Mouse (Mus musculus) intestine, embryonic 15.5 days (tissue): ENCODE results near the gene Tlr5. TPM values are rescaled to one million over a fixed set of nuclear protein-coding genes. Genes with fewer than 3 reads are reported as not detected.
A peak's percentile ranks its signal among the peaks of the same experiment; 100 is the strongest.

Source experiments
- ATAC-seq: fragments of 200-750 bp; cut with Nextera tagmentation; 2 replicates; pipeline ENCODE4 v1.8.0; 2017; ENCODE audit warnings: moderate TSS enrichment, moderate library complexity
- H3K27ac ChIP-seq: fragments of 300-500 bp; sonication (generic); 2 replicates; pipeline ENCODE4 v1.5.1; 2015; ENCODE audit warnings: mild to moderate bottlenecking, inconsistent platforms
- H3K27me3 ChIP-seq: fragments of 300-500 bp; sonication (generic); replicated peaks from 2 replicates; pipeline ENCODE4 v1.6.1; 2015; ENCODE audit warnings: inconsistent platforms
- H3K36me3 ChIP-seq: fragments of 300-500 bp; sonication (generic); 2 replicates; pipeline ENCODE4 v1.6.1; 2015; ENCODE audit warnings: inconsistent platforms
- H3K4me1 ChIP-seq: fragments of 300-500 bp; sonication (generic); replicated peaks from 2 replicates; pipeline ENCODE4 v1.6.1; 2015; ENCODE audit warnings: inconsistent platforms
- H3K4me2 ChIP-seq: fragments of 300-500 bp; sonication (generic); replicated peaks from 2 replicates; pipeline ENCODE4 v1.6.1; 2015; ENCODE audit warnings: mild to moderate bottlenecking, inconsistent platforms
- H3K4me3 ChIP-seq: fragments of 300-500 bp; sonication (generic); replicated peaks from 2 replicates; pipeline ENCODE4 v1.5.1; 2015; ENCODE audit warnings: inconsistent platforms
- H3K9ac ChIP-seq: fragments of 300-500 bp; sonication (generic); 2 replicates; pipeline ENCODE4 v1.6.1; 2015; ENCODE audit warnings: inconsistent platforms
- H3K9me3 ChIP-seq: fragments of 300-500 bp; sonication (generic); 2 replicates; pipeline ENCODE4 v1.6.1; 2016; ENCODE audit warnings: inconsistent platforms
- WGBS: fragments of 180-500 bp; shearing (Covaris S2); methylation state at CpG from one replicate; pipeline ENCODE4 v1.1.7; 2015; 5-methylcytosine and 5-hydroxymethylcytosine counted together
- polyA plus RNA-seq: library from polyadenylated mRNA; unstranded; fragments of >200 nt; fragmentation: Nextera tagmentation; extraction: Ambion mirVana; gene quantifications from 2 replicates; pipeline ENCODE4 v1.2.1, GENCODE M21; 2015

Tlr5 gene
- 4.0 and 4.4 TPM in 2 replicates for polyA plus RNA-seq

DNA sequence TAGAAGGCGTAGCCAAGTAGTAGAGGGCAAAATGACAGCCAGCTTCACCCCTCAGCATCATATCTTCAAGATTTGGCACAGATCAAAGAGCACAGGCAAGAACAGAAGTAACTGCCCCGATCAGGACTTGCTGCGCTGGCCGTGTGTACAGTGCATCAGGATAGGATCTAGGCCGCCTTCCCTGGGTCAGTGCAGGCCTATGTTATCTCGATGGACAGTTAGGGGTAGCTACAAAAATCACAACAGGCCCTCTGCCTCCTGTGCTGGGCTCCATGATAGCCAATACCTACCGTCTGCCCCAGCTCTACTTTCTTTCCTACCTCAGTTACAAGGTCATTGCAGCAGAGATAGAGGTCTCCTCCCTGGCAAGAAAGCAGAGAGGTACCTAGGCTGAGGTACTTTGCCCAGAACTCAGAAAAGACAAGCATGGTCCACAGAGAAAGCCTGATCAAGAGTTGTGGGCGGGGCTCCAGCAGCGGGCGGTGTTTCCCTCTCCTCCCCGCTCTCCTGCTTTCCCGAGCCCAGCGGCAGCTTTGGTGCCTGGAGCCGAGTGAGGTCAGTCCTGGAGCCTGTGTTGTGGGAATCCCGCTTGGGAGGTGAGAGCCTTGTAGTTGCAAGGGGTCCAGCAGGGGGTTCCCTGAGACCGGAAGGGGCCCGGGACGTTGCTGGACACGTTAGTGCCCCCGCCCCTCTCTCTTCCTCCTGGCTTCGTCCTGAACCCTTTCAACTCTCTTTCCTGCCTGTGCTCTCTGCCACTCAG is at the start of gene Tlr5:
TSS of gene Tlr5 (plus strand) at position 502 of the 760 bp plus-strand sequence.
- peak within 1 kb of the TSS; percentile 86 for H3K27ac ChIP-seq
- no peaks in the 10 kb centered on the region for H3K27me3 ChIP-seq
- ATAC-seq = peak; percentile 54
- H3K4me3 ChIP-seq = peak within 1 kb of the TSS; percentile 54
- H3K9ac ChIP-seq = peak within 1 kb of the TSS; percentile 64
- H3K9me3 ChIP-seq = no peaks in the 10 kb centered on the region
- peak within 1 kb of the TSS; percentile 80 for H3K4me2 ChIP-seq
- 10% methylated on average over 21 of the region's 21 CpGs for WGBS
- peaks cover 35% of the 10 kb centered on the region for H3K4me1 ChIP-seq
- no peaks in the 10 kb centered on the region for H3K36me3 ChIP-seq

DNA sequence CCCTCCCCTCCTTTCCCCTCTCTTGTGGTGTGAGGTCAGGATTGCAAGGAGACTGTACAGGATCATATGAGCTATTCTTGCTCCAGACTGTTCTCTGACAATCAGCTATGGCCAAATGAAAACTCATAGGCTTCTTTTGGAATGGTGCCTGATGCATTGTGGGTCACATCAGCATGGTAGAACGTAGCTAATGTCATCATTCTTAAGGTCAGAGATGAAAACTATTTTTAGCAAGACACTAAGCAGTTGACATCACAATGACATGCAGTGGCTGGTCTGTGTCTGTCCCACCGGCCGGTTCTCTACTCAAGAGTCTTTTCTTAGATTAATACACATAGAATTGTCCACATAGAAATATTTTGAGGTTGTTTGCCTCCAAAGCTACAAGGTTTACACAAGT is 48.9 kb upstream of the Tlr5 start:
- ATAC-seq = no peak
- 38% methylated on average over 3 of the region's 3 CpGs for WGBS
- peak overlapping the region; percentile 29; the same call in 1 of the 2 replicates for H3K27ac ChIP-seq

DNA sequence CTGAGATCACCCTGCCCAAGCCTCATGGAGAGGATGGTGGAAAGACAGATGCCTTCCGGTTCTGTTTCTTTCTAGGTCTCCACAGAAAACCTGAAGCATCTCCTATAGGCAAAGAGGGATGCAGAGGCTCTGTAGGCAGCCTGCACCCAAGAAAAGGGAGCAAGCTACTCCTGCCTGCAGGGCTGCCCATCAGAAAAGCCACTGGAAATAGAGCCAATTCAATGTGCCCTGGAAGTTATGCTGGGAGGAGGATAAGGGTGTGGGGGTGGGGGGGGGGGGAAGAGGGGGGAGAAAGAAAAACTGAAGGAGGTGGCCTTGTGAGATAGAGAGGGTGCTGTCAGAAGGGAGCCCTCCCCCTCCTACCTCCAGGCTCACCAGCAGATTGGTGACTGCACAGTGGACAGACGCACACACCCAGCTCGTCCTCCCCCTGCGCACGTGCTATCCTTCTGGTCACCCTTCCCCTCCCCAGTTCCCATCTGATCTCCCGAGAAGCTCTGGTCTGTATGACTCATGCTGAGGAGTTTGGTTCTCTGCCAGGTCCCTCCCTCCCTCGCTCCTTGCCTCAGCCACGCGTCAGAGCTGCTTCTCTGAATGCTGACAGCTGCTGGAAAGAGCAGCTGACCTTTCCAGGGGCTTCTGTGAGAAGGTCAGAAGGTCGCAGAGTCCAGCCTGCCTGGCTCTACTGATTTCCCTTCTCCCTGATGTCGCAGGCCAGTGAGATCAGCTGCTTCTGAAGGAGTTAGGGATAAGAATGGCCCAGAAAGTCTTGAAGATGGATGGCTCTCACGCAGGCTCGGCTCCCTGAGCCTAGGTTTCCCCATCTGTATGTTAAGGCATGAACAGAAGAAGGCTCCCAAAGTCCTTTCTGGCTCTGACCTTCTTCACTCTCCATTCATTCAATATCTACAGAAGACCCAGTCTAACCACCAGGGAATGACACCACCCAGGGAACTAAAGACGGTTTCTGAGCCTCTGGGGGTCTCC is 46.2 kb upstream of the Tlr5 start:
- peak overlapping the region; percentile 27 for H3K4me2 ChIP-seq
- H3K27ac ChIP-seq = peak overlapping the region; percentile 71
- no peaks in the 10 kb centered on the region for H3K27me3 ChIP-seq
- H3K9me3 ChIP-seq = no peaks in the 10 kb centered on the region
- no peaks in the 10 kb centered on the region for H3K36me3 ChIP-seq
- 13% methylated on average over 14 of the region's 14 CpGs for WGBS
- no peak overlapping the region for H3K9ac ChIP-seq
- ATAC-seq = peak; percentile 96
- no peak overlapping the region for H3K4me3 ChIP-seq
- H3K4me1 ChIP-seq = peaks cover 18% of the 10 kb centered on the region

More for the DNA sequence above, 48.9 kb upstream of the Tlr5 start:
- H3K36me3 ChIP-seq = no peaks in the 10 kb centered on the region
- H3K4me2 ChIP-seq = no peak overlapping the region
- no peaks in the 10 kb centered on the region for H3K9me3 ChIP-seq
- no peaks in the 10 kb centered on the region for H3K27me3 ChIP-seq
- H3K4me3 ChIP-seq = no peak overlapping the region
- H3K4me1 ChIP-seq = peaks cover 18% of the 10 kb centered on the region
- no peak overlapping the region for H3K9ac ChIP-seq

DNA sequence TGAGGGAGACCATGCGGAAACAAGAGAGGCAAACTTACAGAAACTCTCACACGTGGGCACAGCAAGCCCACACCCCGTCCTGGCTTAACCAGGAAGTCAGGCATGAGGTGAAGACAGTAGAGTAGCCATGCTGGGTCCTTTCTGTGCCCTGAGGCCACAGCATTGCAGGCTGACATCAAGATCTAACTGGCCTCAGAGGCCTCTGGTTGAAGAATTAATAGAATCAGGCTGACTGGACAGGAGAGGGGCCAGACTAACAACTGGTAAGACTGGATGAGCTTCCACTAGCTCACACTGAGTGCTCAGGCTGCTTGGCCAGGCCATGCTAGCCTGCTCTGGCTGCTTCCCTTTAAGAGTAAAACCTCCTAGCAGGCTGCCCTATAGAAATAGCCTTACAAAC is 45.5 kb upstream of the Tlr5 start:
- Histone ChIP-seq H3K4me3 (no peak overlapping the region), H3K27me3 (no peaks in the 10 kb centered on the region), H3K9me3 (no peaks in the 10 kb centered on the region), H3K4me2 (no peak overlapping the region), H3K36me3 (no peaks in the 10 kb centered on the region), H3K4me1 (peaks cover 18% of the 10 kb centered on the region), H3K9ac (no peak overlapping the region), H3K27ac (peak overlapping the region; percentile 71; the same call in 1 of the 2 replicates)
- ATAC-seq = no peak; the same call in 1 of the 2 replicates
- WGBS = 54% methylated on average over 3 of the region's 3 CpGs

DNA sequence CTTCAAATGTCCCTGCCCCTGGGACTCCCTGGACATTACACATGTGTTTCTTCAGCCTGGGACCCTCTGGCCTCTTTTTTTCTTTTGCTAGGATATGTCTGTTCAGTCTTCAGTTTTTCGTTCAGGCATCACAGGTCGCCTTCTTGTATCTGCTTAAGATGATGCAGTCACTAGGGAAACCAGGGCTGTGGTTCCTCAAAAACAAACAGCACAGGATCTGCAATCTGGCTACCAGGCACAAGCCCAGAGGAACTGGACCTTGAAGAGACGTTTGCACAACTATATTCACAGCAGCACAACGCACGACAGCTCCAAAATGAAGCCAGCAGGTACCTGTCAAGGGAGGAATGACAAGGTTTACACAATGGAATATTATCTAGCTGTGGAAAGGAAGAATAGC is 45.0 kb upstream of the Tlr5 start:
- Histone ChIP-seq H3K9me3 (no peaks in the 10 kb centered on the region), H3K36me3 (no peaks in the 10 kb centered on the region), H3K4me3 (no peak overlapping the region), H3K4me2 (no peak overlapping the region), H3K27me3 (no peaks in the 10 kb centered on the region), H3K9ac (no peak overlapping the region), H3K4me1 (peaks cover 18% of the 10 kb centered on the region), H3K27ac (no peak overlapping the region)
- 76% methylated on average over 5 of the region's 5 CpGs for WGBS
- no peak for ATAC-seq

DNA sequence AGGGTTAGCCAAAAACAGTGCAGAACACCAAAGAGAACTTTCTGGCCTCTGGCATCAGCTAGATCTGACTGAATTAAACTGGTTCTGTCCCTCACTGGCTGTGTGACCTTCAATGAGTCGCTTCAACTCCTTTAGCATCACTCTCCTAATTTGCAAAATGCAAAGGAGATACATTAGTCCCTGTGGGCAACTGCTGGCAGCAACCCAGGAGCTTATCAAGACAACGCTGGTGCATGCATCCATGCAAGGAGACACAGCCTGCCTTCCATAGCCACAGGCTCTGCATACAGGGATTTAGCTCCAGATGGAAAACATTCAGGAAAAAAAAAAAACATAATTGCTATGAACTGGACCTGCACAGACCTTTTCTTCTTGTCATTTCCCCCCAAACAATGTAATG is 42.0 kb upstream of the Tlr5 start:
- Histone ChIP-seq H3K9me3 (no peaks in the 10 kb centered on the region), H3K4me1 (peaks cover 15% of the 10 kb centered on the region), H3K27me3 (no peaks in the 10 kb centered on the region), H3K9ac (no peak overlapping the region), H3K4me2 (no peak overlapping the region), H3K36me3 (no peaks in the 10 kb centered on the region), H3K27ac (no peak overlapping the region), H3K4me3 (no peak overlapping the region)
- ATAC-seq = no peak
- WGBS = 79% methylated on average over 2 of the region's 2 CpGs

DNA sequence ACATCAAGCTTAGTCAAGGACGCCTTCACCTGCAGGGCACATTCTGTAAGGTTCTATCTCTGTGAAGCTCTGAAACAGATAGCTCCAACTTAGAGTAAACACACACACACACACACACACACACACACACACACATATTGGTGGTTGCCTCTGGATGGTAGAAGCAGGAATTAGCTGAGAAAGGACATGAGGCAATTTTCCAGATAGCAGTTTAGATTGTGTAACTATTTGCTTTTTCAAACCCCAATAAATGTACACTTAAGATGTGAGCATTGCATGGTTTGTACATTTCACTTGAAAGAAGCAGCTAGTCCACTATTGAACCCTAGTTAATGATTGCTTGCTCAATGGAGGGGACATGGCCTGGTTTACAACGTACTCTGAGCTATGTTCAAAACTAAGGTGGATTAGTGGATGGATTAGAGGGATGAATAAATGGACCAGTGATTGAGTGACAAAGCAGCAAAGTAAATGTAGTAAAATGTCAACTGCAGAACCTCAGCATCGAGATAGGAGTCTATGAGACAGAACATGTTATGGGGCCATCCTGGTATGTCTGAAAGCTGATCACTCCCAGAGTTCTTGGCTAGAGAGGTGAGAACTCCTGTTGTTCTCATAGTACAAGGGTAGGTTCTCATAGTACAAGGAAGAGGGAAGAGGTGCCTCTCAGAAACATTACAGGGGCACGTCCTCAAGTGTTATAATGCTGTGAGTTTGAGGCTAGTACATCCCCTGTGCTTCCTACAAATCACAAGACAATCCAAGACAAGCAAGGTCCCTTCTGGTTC is 40.3 kb upstream of the Tlr5 start:
- Histone ChIP-seq H3K36me3 (no peaks in the 10 kb centered on the region), H3K9ac (no peak overlapping the region), H3K4me1 (no peaks in the 10 kb centered on the region; the same call in 1 of the 2 replicates), H3K27ac (peak overlapping the region; percentile 54), H3K4me2 (no peak overlapping the region), H3K9me3 (no peaks in the 10 kb centered on the region), H3K27me3 (no peaks in the 10 kb centered on the region), H3K4me3 (no peak overlapping the region)
- ATAC-seq = peak; percentile 96
- WGBS = 63% methylated on average over 4 of the region's 4 CpGs

DNA sequence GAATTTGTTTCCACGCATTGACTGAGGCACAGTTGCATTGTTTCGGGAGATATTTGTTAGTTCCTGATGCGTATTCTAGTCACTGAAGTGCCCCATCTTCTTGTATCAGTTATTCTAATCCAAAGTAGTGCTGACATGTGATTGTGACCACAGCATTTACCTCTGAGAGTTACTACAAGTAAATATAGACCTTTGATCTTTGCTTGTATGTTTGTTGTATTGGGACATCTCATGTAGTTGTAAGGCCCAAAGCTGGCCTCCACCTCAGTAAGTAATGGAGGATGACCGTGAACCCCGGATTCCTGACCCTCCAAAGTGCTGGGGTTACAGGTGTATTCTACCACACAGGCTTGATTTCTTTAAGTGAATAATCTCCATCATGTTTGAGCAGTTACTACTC is 38.4 kb upstream of the Tlr5 start:
- ATAC-seq = no peak
- WGBS = 95% methylated on average over 5 of the region's 5 CpGs
- no peaks in the 10 kb centered on the region for H3K27me3 ChIP-seq

DNA sequence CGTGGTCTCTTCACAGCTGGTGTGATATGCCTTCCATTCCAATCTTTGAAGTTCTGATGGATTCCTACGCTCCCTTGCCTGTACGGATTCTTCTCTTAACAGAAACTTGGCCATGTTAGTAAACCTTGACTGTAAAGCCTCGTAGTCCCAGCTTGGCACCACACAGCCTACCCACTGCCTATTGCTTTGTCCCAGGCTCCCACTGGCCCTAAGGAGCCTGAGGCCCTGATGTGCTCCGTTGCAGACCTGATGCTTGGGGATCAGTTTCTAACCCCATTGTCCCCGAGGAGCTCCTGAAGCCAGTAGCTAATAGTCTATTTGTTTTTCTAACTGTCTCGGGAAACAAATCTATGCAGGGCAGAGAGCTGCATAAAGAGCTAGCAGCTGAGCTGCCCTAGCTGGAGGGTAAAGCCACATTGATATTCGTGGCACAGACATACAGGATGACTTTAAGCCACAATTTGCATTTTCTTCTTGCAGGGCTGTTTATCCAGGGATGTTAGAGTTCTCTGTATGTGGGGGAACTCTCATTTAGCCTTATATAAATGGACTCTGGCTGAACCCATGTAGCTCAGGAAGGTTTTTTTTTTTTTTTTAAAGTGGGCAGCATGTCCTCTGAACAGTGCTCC is 35.8 kb upstream of the Tlr5 start:
- no peak for ATAC-seq
- Histone ChIP-seq H3K4me2 (no peak overlapping the region), H3K9me3 (no peaks in the 10 kb centered on the region), H3K4me3 (no peak overlapping the region), H3K27me3 (no peaks in the 10 kb centered on the region), H3K9ac (no peak overlapping the region), H3K36me3 (no peaks in the 10 kb centered on the region), H3K27ac (no peak overlapping the region), H3K4me1 (no peaks in the 10 kb centered on the region)
- 53% methylated on average over 8 of the region's 8 CpGs for WGBS

More for the DNA sequence above, 38.4 kb upstream of the Tlr5 start:
- Histone ChIP-seq H3K36me3 (no peaks in the 10 kb centered on the region), H3K4me3 (no peak overlapping the region), H3K4me2 (no peak overlapping the region), H3K9ac (no peak overlapping the region), H3K27ac (no peak overlapping the region), H3K9me3 (no peaks in the 10 kb centered on the region), H3K4me1 (no peaks in the 10 kb centered on the region)

DNA sequence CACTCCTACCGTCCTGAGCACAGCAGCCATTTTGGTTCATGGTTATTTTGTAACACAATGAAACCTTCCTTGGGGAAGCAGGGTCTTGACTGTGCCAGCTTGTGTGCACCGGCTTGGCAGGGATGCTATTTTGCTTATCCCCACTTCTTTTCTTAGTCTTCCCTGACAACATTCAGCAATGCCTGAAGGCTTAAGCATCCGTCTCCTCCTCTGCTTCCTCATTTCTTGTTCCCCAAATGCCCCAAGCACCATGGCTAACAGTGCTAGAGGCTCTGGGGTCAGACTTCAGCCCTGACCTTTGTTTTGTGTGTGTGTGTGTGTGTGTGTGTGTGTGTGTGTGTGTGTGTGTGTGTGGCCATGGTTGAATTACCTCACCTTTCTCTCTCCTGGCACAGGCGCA is 31.8 kb upstream of the Tlr5 start:
- no peak overlapping the region for H3K9ac ChIP-seq
- H3K9me3 ChIP-seq = no peaks in the 10 kb centered on the region
- no peak for ATAC-seq
- 79% methylated on average over 4 of the region's 4 CpGs for WGBS
- no peak overlapping the region for H3K4me3 ChIP-seq
- no peak overlapping the region for H3K27ac ChIP-seq
- H3K27me3 ChIP-seq = no peaks in the 10 kb centered on the region
- H3K36me3 ChIP-seq = no peaks in the 10 kb centered on the region
- no peaks in the 10 kb centered on the region for H3K4me1 ChIP-seq
- H3K4me2 ChIP-seq = no peak overlapping the region

DNA sequence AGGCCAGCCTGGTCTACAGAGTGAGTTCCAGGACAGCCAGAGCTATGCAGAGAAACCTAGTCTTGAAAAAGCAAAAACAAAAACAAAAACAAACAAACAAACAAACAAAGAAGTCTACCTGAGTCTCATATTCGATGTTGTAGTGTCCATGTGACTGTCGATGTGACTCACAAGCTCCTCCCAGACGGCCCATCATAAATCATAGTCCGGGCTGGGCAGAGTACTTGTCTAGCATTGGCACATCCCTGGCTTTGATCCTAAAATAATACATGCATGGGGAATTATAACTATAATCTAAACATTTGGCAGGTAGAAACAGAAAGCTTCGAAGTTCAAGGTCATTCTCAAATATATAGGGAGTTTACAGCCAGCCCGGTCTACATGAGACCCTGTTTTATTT is 28.1 kb upstream of the Tlr5 start:
- Histone ChIP-seq H3K27ac (no peak overlapping the region), H3K36me3 (no peaks in the 10 kb centered on the region), H3K9me3 (no peaks in the 10 kb centered on the region), H3K4me1 (no peaks in the 10 kb centered on the region), H3K4me2 (no peak overlapping the region), H3K4me3 (no peak overlapping the region), H3K27me3 (no peaks in the 10 kb centered on the region), H3K9ac (no peak overlapping the region)
- WGBS = 75% methylated on average over 6 of the region's 6 CpGs
- ATAC-seq = no peak
